Mouse (Mus musculus) C2C12 (cell line): ENCODE results near the gene A430078G23Rik.

Experiments used
- CEBPB ChIP-seq: IDR thresholded peaks from one replicate; pipeline ENCODE4 v1.6.1; 2011; ENCODE audit warnings: low read depth, mild to moderate bottlenecking, control low read depth, moderate library complexity
- CTCF ChIP-seq: IDR thresholded peaks from one replicate; pipeline ENCODE4 v1.5.1; 2011; ENCODE audit not compliant: control insufficient read depth, insufficient read depth, insufficient read length
- MAX ChIP-seq: IDR thresholded peaks from one replicate; pipeline ENCODE4 v1.6.1; 2011; ENCODE audit warnings: mild to moderate bottlenecking, control low read depth
- MYOD1 ChIP-seq: IDR thresholded peaks from one replicate; pipeline ENCODE4 v1.6.1; 2011; ENCODE audit warnings: low read depth; ENCODE audit not compliant: control insufficient read depth, insufficient read length
- MYOG ChIP-seq: IDR thresholded peaks from one replicate; pipeline ENCODE4 v1.6.1; 2011; ENCODE audit not compliant: control insufficient read depth, insufficient read length; ENCODE audit errors: extremely low read depth

DNA sequence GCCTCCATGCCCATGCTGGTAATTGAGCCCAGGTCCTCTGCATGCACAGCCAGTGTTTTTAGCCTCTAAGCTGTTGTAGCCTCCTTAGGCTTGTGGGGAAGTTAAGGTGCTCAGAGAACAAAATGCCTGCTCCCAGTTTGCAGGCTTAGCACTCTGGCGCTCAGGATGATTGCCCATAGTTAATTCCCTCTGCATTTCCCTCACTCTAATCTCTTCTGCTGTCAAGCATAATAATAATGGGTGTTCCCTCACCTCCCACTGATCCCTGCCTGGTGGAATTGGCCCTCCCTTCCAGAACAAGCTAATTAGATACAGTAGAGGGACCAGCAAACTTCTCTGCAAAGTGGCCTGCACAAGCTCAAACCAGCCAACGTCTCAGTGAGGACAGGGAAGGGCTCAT, 47.3 kb downstream of the A430078G23Rik start:
- no peak for TF ChIP-seq MYOD1
- TF ChIP-seq CEBPB, result no peak
- no peak for TF ChIP-seq MYOG
- no peak for TF ChIP-seq CTCF
- TF ChIP-seq MAX, result no peak
